Mouse (Mus musculus) frontal cortex, adult 2 months (tissue): ENCODE results near the gene Ints1. TPM values are rescaled to one million over a fixed set of nuclear protein-coding genes. Genes with fewer than 3 reads are reported as not detected.
A peak's percentile ranks its signal among the peaks of the same experiment; 100 is the strongest.

ENCODE experiments used
- DNase-seq, 2 experiments: peaks; one replicate each; pipeline ENCODE4 v3.0.0; 2022; ENCODE audit warnings: low spot score in 1 of 2; ENCODE audit errors: extremely low spot score in 1 of 2
- polyA plus RNA-seq: library from polyadenylated mRNA; depleted of rRNA; stranded (reverse); fragments of >200 nt; gene quantifications from 2 replicates; pipeline ENCODE4 v1.2.3, GENCODE M21; 2012

Ints1 gene
- polyA plus RNA-seq, 1 experiment, result 73.5 TPM

DNA sequence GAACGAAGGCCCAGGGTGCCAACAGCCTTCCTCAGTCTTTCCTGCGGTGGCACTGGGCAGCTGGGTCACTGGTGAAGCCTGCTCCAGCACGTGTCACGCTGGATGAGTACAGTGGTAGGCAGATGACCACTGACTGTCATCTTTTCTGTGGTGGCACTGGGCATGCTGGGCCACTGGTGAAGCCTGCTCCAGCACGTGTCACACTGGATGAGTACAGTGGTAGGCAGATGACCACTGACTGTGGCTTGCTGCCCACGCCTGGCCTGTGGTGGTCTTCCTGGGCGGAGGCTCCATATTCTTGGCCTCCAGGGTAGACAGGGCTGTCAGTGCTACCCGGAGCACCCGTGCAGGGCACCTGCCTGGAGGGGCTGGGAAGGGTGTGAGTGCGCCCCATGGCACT, 26.4 kb upstream of the Ints1 start:
- no peak for DNase-seq

DNA sequence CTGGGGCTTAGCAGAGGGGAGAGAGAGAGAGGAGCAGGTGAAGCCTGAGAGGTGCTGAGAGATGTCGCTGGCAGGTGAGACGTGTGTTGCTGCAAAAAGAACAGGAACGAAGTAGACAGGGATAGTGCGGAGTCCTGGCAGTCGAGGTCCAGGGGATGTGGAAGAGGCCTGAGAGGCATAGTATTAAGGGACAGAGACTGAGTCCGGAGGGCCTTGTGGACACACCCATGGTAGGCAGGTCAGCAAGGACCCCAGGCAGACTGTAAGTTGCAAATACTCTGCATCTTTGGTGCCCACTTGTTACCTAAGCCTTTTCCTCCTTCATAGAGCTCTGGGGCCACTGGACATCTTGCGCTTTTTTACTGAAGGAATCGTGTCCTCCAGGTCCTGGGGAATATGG, 25.8 kb upstream of the Ints1 start:
- DNase-seq, result no peak

DNA sequence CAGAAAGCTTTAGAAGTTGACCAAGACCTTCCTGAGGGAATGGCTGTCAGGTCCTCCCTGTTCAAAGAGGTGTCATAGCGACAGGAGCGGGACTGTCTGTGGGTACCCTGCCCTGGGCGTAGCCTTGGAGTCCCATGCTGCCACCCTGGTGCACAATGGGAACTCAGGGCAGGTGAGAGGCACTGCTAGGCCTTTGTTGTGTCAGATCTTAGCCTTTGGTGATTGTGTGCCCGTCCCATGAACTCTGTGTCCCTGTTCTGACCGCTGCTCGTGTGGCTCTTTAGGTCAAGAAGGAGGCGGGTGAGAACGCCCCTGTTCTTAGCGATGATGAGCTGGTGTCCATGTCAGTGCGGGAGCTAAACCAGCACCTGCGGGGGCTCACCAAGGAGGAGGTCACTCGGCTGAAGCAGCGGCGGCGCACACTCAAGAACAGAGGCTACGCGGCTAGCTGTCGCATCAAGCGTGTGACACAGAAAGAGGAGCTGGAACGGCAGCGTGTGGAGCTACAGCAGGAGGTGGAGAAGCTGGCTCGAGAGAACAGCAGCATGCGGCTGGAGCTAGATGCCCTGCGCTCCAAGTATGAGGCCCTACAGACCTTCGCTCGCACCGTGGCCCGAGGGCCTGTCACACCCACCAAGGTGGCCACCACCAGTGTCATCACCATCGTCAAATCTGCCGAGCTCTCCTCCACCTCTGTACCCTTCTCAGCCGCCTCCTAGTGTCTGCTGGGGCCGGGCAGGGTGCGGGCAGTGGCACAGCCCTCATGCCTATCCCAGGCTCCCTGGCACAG, 24.5 kb upstream of the Ints1 start:
- DNase-seq, result no peak

DNA sequence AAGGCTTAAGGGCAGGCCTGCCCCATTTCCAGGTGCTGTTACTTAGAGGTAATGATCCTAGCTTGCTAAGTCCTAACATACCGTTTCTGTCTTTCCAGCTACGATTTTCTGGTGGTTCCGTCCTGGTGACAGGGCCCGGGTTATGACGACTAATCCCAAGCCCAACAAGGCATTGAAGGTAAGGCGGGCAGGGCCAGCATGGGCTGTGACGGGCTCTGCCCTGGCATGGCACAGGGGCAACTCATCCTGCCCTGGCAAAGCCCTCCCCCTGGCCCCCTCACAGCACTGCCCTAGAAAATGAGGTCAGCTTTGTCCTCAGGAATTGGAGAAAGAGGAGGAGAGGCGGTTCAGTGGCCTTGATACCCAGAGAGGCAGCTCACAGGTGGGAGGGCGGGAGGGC, 23.6 kb upstream of the Ints1 start:
- DNase-seq, result no peak

DNA sequence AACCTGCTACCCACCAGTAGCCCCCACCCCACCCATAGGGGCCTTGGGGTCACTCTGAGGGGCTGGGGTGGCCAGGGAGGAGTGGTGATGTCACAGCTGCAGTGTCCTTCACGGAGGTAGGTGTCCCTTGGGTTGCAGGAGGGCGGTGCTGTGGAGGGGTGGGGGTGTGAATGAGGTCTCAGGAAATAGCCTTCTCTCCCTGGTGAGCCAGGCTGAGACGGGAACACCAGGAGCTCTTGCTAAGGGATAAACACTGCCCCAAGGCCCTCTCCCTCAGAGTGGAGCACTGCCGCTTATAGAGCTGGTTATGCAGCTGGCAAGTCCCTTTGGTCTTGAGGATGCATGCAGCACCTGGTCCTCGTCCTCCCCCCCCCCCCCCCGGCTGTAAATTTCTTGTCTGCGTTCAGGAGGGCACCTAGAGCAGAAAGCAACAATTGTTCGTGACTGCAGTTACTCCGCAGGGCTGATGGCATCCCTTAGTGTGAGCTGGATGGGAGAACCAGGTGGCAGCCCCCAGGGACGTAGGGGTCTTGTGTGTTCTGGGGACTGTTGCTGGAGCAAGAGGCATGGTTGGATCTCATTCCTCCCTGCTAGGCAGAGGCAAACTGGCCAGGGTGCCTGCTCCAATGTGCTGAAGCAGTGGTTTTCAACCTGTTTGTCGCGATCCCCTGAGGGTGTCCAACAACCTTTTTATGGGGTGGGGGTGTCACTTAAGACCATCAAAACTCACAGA, 22.9 kb upstream of the Ints1 start:
- DNase-seq, result no peak

DNA sequence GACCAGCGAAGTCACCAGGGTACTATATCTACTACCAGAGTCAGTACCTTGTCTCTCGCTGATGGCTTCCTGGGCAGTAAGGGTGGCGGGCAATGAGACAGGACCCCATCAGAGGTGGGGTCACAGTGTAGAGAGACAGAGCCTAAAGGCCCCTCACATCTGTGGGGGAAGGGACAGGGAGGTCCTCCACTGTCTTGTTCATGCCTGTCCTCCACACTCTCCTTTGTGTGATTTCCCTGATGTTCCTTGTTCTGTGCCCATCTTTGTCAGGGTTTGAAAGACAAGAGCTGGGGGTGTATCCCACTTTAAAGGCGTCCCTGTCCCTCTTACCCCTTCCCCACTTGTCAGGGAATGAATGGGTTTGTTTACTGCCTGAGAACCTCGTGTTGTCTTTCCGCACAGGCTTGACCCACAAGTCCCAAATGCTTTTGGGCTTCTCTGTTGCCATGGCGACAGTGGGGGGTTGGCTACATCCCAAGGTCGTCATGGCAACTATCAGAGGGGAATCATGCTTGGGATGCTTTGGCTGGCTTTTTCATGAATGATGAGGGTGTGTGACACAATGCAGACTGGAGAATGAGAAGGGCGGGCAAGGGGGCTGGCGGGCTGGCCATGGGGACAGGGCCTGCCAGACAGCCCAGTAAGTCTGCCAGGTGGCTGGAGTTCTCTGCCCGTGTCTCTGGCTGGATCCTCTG, 22.1 kb upstream of the Ints1 start:
- peak; percentile 58 to 84 for DNase-seq

DNA sequence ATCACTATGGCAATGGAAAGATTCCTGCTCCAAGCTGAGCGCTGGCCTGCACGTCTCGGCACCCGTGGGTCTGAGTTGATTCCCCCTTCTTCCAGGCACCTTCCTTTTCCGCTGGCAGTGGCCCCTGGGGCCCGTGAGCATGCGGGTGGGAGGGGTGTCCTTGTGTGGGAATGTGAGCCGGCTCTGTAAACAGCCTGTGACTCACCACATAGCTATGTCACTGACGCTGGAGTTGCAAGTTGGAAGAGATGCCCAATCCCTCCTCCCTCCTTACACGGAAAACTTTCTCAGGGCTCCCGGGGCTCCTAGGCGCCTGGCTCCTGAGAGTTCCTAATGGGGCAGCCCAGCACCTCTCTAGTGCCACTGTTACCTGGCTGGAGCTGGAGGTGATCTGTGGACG, 21.4 kb upstream of the Ints1 start:
- peak; percentile 33 to 78 for DNase-seq

DNA sequence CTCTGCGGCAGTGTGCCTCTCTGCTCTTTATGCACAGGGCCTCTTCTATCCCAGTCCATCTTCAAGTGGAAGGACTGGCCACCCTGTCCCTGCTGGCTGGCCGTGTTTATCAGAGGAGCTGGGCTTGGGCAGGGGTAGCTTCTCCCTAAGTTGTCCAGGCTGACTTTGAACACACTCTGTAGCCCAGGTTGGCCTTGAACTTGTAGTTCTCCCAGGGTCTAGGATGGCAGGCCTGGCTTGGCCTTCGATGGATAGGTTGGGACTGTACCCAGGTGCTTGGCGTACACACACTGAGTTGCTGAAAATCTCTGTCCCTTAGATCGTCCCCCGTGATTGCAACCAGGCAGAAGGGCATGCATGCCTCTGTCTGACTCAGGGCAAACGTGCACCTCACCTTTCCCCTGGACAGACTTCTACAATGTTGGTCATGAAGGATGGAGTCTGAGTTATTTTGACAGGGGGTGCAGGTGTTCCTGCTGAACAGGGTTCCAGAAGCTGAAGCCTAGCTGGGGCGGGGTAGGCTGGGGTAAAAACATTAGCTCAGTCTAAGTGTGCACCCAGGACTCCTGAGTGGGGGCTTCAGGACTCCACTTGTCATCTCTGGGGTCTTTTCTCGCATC, 20.6 kb upstream of the Ints1 start:
- DNase-seq, result no peak

DNA sequence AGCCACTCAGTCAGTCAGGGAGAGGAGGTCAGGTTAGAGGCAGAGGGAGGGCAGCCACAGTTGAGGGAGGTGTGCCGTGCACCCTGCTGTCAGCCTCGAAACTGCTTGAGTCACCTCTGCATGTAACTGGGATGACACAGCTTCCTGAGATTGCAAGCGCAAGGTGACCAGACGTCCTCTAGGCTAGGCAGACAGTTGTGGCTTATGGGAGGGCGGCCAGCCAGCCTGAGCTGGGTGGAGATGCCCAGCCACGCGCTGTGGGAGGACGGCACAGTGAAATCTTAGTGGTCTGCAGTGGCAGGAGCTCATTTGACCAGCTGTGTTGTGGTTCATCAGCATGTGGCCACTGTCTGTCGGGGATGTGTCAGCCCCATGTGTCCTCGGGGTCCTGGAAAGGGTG, 19.5 kb upstream of the Ints1 start:
- no peak for DNase-seq

DNA sequence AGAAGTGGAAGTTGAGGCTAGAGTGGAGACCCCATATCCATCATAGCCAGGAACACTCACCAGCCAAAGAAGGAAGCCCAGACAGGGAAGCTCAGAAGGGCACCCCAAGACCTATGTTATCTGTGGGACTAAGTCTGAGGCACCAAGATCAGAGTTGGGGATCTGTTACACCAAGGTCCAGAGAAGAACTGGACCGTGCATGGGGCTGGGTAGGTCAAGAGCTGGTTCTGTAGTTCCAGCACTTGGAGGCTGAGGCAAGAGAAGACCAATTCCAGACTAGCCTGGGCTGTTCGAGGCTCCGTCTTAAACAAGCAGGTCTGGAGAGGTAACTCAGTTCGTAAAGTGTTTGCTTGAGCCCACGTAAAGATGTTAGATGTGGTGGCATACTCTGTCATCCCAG, 18.7 kb upstream of the Ints1 start:
- no peak for DNase-seq

DNA sequence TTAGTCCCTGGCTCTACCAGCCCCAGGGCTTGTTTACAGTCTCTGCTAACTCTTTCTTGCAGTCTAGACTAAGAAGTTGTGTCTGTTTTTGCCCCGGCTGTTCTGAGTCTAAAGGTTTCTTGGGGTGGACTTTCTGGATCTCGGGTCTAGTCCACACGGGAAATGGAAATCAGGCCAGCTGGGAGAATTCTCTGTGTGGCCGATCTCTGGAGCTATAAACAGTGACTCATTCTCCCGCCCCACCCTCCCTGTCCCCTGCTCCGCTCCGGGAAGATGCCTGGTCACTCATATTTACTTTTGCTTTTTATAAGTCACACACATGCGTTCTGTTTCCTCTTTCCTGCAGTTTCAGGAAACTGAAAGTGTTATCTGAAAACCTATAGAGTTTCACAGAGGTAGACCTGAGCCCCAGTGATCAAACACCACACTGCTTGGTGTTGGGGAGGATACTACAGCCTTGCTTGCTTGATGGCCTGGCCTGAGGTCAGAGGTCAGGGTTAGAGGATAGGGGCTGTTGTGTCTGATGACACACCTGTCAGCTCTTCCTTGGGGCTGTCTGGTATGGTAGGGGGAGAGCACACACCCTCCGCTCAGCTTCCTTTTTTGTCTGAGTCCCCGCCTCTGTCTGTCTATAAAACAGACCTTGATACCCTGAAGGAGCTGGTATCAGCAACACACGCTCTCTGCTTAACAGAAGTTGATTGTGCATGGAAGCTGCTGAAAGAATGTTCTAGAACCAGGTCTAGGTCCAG, 18.0 kb upstream of the Ints1 start:
- no peak for DNase-seq

DNA sequence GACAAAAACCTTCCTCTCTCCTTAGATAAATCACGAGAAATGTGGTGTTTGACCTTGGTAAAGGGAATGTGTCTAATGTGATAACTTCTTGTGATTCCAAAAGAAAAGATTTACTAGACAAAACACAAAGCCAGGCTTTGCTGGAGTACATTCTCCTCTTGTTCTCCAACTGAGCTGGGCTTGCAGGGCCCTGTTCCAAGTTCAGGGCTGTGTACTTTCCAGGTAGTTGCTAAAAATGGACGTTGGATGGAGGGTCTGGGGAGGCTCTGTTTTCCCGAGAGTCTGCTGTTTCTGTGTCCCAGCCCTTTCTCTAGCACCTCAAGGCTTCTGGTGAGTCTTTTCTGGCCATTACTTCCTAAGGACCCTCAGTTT, 17.5 kb upstream of the Ints1 start:
- no peak for DNase-seq

DNA sequence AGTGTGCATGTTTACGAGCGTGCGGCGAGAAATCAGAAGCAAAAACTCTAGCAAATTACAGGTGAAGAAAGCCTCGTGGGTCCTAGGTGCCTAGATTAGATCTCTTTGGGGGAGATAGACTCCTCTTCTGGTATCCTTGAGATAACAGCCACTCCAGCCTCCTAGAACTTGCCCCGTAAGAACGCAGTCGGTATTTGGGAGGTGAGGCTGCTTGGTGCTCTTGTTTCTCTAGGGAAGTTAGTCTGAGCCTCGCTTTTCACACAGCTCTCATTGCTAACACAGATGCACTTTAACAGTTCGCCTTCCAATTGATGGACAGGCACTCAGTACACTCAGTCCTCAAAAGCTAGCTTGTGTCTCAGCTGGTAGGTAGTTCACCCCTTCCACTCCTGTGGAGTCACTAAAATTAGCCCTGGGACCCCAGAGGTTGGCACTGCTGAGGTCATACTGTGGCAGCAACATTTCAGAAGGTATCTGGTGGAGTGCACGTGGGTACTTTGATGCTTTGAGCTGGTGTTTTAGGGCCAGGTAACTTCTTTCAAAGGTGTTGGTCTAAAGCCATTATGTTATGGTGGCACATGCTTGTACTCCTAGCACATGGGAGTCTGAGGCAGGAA, 16.8 kb upstream of the Ints1 start:
- no peak for DNase-seq

DNA sequence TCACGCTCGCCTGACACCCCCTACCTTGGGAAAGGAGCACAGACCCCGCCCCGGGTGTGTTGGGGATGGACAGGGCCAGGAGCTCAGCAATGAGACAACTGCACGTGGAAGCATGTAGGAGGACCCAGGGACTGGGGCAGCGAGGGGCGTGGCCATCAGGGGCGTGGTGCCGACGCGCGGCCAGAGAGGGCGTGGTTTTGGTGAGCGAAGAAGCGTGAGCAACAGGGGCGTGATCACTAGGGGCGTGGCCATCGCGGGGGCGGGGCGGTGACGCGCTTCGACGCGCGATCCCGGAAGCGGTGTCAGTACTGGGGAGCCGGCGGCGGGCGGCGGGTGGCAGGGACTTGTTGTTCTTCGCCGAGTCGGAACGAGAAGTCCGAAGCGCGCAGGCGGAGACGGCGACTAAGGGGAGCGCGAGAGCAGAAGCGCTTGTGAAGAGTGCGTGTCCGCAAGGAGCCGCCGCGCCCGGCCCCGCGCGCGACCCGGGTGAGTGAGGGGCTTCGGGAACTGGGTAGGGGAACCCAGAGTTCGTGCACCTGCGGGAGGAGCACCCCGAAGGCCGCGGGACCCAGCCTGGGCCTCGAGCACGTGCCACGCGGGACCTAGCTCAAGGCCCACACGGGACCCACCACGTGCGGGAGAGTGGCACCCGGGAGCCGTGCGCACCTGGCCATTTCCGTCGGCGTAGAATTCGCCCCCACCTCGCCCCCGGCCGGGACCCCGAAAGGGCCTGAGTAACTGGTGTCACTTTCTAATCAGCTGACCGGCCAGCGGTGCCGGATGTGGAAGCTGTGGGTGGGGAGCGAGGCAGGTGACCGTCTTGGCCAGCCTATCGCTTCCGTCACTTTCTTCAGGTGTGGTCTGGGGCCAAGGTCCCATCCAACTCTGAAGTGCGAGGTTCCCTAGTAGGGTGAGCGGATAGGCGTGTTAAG, 16.0 kb upstream of the Ints1 start, which contains the start of gene Mafk:
Gene Mafk (plus strand): TSS at position 287 of the 932 bp plus-strand sequence.
- peak; percentile 86 to 94 for DNase-seq

DNA sequence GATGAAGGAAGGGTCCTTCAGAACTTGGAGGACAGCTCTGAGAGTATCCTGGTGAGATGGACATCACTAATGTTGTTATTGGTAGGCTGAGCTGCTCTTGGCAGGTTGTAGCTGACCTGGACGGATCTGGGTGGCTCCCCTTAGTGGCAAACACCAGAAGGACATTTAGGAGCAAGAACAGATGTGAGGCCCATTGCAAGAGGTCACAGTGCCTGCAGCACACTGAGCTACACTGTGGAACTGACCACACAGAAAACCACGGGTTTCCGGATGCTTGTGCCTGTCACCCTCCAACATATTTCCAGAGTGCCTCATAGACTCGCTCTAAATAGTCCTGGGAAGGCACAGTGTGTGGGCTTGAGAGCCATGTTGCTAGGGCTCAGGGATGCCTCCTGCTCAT, 14.0 kb upstream of the Ints1 start:
- DNase-seq, result no peak

DNA sequence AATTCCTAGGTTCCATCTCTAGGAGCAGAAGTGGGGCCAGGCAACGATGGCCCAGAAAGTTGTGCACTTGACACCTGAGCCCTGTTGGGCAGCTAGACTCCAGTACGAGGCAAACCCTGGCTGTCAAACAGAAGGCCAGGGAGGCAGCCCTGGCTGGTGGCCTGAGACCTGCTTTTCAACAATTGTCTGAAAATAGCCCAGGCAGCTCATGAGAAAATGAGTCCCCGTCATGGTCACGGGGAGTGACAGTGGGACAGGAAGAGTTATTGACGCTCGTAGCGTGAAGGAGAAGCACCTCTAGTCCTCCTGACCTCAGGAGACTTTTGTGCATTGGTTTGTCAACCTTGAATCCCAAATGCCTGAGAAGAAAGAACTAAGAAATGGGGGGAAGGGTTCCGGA, 5.9 kb upstream of the Ints1 start:
- DNase-seq, result no peak

DNA sequence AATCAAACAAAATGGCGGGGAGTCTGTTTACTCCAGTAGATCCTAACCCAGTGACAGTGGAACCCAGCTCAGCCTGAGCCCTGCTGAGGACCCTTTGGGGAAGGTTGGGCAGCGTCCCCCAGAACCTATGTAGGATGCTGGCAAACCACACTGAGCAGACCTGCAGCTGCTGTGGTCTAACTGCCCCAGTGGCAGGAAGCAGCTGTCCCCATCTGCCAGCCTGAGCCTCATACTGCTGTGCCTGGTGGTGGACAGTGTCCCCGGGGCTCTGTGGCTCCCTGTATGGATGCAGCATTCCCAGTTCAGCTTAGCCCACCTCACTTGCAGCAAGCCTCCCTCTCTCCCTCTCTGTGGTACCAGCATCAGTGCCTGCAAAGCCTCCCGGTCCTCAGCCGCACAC, 1.5 kb upstream of the Ints1 start:
- DNase-seq, result no peak

DNA sequence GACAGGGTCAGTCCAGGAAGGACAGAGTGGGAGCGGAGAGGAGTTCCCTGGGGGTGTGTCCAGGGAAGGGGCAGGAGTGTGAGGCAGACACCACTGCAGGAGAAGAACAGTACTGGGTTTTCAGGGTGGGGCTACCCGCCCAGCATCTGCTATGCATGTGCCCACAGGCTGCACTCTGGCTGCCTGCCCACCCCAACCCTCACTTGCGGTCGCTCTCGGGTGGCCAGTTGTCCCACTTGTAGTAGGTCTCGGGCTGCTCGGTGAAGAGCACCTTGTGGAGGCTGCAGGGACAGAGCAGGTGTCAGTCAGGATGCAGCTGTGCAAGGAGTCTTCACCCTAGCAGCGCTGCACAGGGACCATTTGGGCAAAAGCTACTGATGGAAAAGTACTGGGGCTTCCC, 7.3 kb downstream of the Ints1 start:
- DNase-seq, result no peak

DNA sequence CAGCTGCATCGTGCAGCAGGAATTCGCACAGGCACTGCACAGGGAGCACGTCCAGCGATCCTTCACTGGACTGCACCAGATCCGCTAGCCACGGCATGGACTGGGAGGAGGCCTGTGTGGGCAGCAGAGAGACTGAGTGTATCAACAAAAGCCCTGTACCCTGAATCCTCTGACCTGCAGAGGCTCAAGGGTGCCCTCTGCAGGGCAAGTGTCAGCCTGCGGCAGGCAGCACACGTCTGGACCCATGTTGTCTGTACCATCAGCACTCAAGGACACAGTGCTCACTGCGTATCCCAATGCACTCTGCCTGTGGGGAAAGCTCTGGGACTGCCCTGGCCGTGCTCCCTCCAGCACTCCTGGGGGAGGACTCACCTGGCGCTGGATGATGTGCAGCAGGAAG, 11.2 kb downstream of the Ints1 start:
- no peak for DNase-seq
